Mouse (Mus musculus) right cerebral cortex, postnatal 36 days (tissue): ENCODE measurements at regions not wholly inside any gene's neighbourhood (a gene's known extent, or its start where the extent isn't known, plus 50 kb on each side); places are given as distances from the start of the nearest gene placed in this dataset.

ENCODE experiments used
- DNase-seq, 2 experiments: peaks; one replicate each; pipeline ENCODE4 v3.0.0; 2022; ENCODE audit warnings: low spot score in 2 of 2, mixed read lengths in 1 of 2

GRCm38 (mm10) chr8:126538136-126538535, 55.6 kb downstream of the Irf2bp2 start:
- DNase-seq: no peak

DNA sequence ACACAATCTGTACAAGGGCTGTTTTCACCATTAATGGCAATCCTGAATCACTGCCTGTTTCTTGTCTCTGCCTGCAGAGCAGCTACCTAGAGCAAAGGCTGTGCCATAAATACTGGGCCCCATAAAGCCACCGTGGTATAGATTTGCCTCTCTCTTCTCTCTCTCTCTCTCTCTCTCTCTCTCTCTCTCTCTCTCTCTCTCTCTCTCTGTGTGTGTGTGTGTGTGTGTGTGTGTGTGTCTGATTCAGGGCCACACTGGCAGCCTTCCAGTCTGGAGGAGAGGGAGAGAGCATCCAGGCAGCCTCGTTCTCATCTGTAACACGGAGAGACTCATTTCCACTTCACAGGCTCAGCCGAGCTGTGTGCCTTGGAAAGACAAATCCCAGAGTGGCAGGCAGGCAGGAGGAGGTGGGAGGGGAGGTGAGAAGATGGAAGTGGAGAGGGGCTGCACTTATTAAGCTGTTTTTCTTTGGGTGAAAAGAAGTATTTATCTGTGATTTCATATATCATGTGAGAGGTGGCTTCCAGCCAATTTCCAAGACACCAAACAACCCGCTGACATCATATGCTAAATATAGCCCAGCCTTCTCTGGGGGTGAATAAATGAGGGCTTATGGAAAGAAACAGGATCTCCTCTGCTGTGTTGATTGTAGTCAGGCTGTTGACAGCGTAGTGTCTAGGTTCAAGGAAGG, 56.7 kb downstream of the Irf2bp2 start:
- DNase-seq: peak; percentile 83 to 87

- no peak for DNase-seq
Observed at GRCm38 (mm10) chr8:126536132-126536927, 57.5 kb downstream of the Irf2bp2 start.

DNA sequence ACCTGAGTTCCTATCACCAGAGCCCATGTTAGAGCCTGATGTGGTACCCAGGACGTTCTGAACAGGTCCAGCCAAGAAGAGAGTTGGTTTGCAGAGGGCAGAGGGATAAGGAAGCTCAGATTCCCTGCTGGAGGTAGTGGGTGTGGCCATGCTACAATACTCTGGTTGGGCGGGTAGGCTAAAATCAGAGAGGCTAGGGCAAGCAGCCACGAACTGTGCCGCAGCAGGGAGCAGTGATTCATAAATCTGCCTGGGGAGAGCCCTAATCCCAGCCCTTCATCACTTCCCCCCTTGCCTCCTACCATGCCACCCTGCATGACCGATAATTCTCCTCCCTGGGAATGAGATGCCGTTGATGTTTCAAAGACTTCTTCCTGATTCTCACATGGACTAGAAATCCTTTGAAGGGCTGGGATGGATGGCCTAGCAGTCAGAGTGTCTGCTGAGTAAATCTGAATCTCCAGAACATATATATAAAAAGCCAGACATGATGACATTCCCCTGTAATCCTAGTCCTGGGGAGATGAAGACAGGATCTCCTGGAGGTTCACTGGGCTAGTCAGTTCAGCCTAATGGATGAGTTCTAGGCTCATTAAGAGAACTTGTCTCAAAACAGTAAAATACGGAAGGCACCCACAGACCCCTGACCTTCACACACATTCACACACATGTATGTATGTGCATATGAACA, 57.6 kb upstream of the Tarbp1 start:
- no peak for DNase-seq

DNA sequence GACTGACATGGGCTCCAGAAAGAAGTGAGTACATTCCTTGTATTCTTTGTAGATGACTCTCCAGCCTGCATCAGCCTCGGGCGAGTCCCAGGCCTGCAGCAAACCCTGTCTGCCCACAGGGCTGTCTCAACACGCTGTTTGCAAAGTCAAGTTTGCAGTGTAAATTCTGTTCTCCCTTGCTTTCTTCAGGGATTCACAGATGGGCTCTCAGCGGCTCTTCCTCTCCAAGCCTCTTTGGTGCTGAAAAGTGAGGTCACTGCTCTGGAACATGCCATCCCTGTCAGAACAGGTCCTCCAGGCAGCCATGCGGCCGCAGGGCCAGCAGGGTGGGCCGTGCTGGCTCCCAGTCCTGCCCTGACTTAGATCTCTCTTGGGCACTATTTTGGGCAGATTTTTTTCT, 56.6 kb upstream of the Tarbp1 start:
- DNase-seq: no peak

GRCm38 (mm10) chr8:126529409-126529808, 54.5 kb upstream of the Tarbp1 start:
- no peak for DNase-seq

- peak; percentile 39 to 84 for DNase-seq
Observed at GRCm38 (mm10) chr8:126528434-126529080, 53.7 kb upstream of the Tarbp1 start.

DNA sequence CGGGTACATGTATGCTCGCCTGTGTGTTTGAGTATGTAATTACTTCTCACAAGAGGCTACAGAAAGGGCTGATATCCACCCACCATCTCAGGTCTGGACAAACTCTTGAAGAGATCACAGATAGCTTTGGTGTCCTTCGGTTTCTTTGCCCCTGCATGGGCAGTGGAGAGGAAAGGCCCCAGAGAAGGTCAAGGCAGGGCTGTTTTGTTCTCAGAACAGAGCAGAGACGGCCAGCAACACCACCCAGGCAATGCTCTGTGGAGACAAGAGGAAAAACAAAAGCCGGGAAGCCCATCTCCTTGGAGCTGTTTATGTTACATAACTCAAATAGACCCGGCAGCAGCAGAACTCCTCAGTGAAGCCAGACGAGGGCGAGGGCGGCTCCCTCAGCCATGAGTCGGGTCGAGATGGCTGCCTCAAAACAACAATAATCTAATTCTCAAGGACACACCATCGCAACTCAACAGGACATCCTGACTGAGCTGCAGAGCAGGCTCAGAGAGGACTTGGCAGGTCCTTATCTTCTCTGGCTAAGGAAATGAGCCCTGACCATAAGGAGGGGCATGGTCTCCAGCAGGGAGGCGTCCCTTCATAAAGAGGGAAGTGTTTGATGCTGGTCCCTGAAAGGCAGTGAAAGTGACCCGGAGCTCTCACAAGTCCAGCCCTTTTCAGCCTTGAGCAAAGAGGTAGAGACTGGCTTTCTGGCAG, 52.2 kb upstream of the Tarbp1 start:
- DNase-seq: no peak

- no peak for DNase-seq
Observed at GRCm38 (mm10) chr8:126525575-126525974, 50.7 kb upstream of the Tarbp1 start.
